Mouse (Mus musculus): ENCODE data around the gene Ptpn3. TPM values are rescaled to one million over a fixed set of nuclear protein-coding genes. Genes with fewer than 3 reads are reported as not detected.

Ptpn3 gene
- 5.8 and 18.5 TPM in 2 replicates for total RNA-seq (2017)

- peak; percentile 68 to 72 for ATAC-seq (replicated peaks in 1 of 2; ENCODE audit: insufficient read depth in 1 of 2, low FRiP score in 2 of 2, low TSS enrichment in 1 of 2, low read depth in 1 of 2, poor library complexity in 2 of 2, severe bottlenecking in 2 of 2)
These were observed at the start of gene Ptpn3 for GRCm38 (mm10) chr4:57301410-57302313. Ptpn3 (minus strand) TSS chr4:57301837.

- ATAC-seq (replicated peaks in 1 of 2; ENCODE audit: insufficient read depth in 1 of 2, low FRiP score in 2 of 2, low TSS enrichment in 1 of 2, low read depth in 1 of 2, poor library complexity in 2 of 2, severe bottlenecking in 2 of 2) = no peak
These were observed 48.9 kb upstream of the Ptpn3 start for GRCm38 (mm10) chr4:57350541-57350940.

- no peak for ATAC-seq (replicated peaks in 1 of 2; ENCODE audit: insufficient read depth in 1 of 2, low FRiP score in 2 of 2, low TSS enrichment in 1 of 2, low read depth in 1 of 2, poor library complexity in 2 of 2, severe bottlenecking in 2 of 2)
These were observed 42.4 kb upstream of the Ptpn3 start for GRCm38 (mm10) chr4:57343996-57344395.

GRCm38 (mm10) chr4:57338923-57339322 lies 37.3 kb upstream of the Ptpn3 start:
- ATAC-seq (replicated peaks in 1 of 2; ENCODE audit: insufficient read depth in 1 of 2, low FRiP score in 2 of 2, low TSS enrichment in 1 of 2, low read depth in 1 of 2, poor library complexity in 2 of 2, severe bottlenecking in 2 of 2) = no peak

GRCm38 (mm10) chr4:57338061-57338460 lies 36.4 kb upstream of the Ptpn3 start:
- no peak for ATAC-seq (replicated peaks in 1 of 2; ENCODE audit: insufficient read depth in 1 of 2, low FRiP score in 2 of 2, low TSS enrichment in 1 of 2, low read depth in 1 of 2, poor library complexity in 2 of 2, severe bottlenecking in 2 of 2)

- no peak for ATAC-seq (replicated peaks in 1 of 2; ENCODE audit: insufficient read depth in 1 of 2, low FRiP score in 2 of 2, low TSS enrichment in 1 of 2, low read depth in 1 of 2, poor library complexity in 2 of 2, severe bottlenecking in 2 of 2)
These were observed 33.5 kb upstream of the Ptpn3 start for GRCm38 (mm10) chr4:57335000-57335666.

GRCm38 (mm10) chr4:57333926-57334548 lies 32.4 kb upstream of the Ptpn3 start:
- ATAC-seq (replicated peaks in 1 of 2; ENCODE audit: insufficient read depth in 1 of 2, low FRiP score in 2 of 2, low TSS enrichment in 1 of 2, low read depth in 1 of 2, poor library complexity in 2 of 2, severe bottlenecking in 2 of 2) = peak; percentile 36 to 56; a peak in 2 of 4 replicates

GRCm38 (mm10) chr4:57332511-57332910 lies 30.9 kb upstream of the Ptpn3 start:
- no peak for ATAC-seq (replicated peaks in 1 of 2; ENCODE audit: insufficient read depth in 1 of 2, low FRiP score in 2 of 2, low TSS enrichment in 1 of 2, low read depth in 1 of 2, poor library complexity in 2 of 2, severe bottlenecking in 2 of 2)

GRCm38 (mm10) chr4:57320606-57321327 lies 19.1 kb upstream of the Ptpn3 start:
- no peak for ATAC-seq (replicated peaks in 1 of 2; ENCODE audit: insufficient read depth in 1 of 2, low FRiP score in 2 of 2, low TSS enrichment in 1 of 2, low read depth in 1 of 2, poor library complexity in 2 of 2, severe bottlenecking in 2 of 2)

- no peak for ATAC-seq (replicated peaks in 1 of 2; ENCODE audit: insufficient read depth in 1 of 2, low FRiP score in 2 of 2, low TSS enrichment in 1 of 2, low read depth in 1 of 2, poor library complexity in 2 of 2, severe bottlenecking in 2 of 2)
These were observed 17.0 kb upstream of the Ptpn3 start for GRCm38 (mm10) chr4:57318525-57319212.

- ATAC-seq (replicated peaks in 1 of 2; ENCODE audit: insufficient read depth in 1 of 2, low FRiP score in 2 of 2, low TSS enrichment in 1 of 2, low read depth in 1 of 2, poor library complexity in 2 of 2, severe bottlenecking in 2 of 2) = no peak
These were observed 10.9 kb upstream of the Ptpn3 start for GRCm38 (mm10) chr4:57312256-57313166.

GRCm38 (mm10) chr4:57311750-57312149 lies 10.1 kb upstream of the Ptpn3 start:
- no peak for ATAC-seq (replicated peaks in 1 of 2; ENCODE audit: insufficient read depth in 1 of 2, low FRiP score in 2 of 2, low TSS enrichment in 1 of 2, low read depth in 1 of 2, poor library complexity in 2 of 2, severe bottlenecking in 2 of 2)

- peak in 1 of 2 experiments; percentile 45; a peak in 2 of 4 replicates for ATAC-seq (replicated peaks in 1 of 2; ENCODE audit: insufficient read depth in 1 of 2, low FRiP score in 2 of 2, low TSS enrichment in 1 of 2, low read depth in 1 of 2, poor library complexity in 2 of 2, severe bottlenecking in 2 of 2)
These were observed 6.8 kb upstream of the Ptpn3 start for GRCm38 (mm10) chr4:57308214-57309000.

GRCm38 (mm10) chr4:57307747-57308146 lies 6.1 kb upstream of the Ptpn3 start:
- no peak for ATAC-seq (replicated peaks in 1 of 2; ENCODE audit: insufficient read depth in 1 of 2, low FRiP score in 2 of 2, low TSS enrichment in 1 of 2, low read depth in 1 of 2, poor library complexity in 2 of 2, severe bottlenecking in 2 of 2)

GRCm38 (mm10) chr4:57306260-57306659 lies 4.6 kb upstream of the Ptpn3 start:
- peak; percentile 30 to 59; a peak in 2 of 4 replicates for ATAC-seq (replicated peaks in 1 of 2; ENCODE audit: insufficient read depth in 1 of 2, low FRiP score in 2 of 2, low TSS enrichment in 1 of 2, low read depth in 1 of 2, poor library complexity in 2 of 2, severe bottlenecking in 2 of 2)

Data from hematopoietic stem cell, adult 5-6 weeks (primary cell).